Mouse (Mus musculus) lung, embryonic 15.5 days (tissue): ENCODE data around the gene Gm42669. TPM values are rescaled to one million over a fixed set of nuclear protein-coding genes. Genes with fewer than 3 reads are reported as not detected.

Experiments
- ATAC-seq: fragments of 200-750 bp; cut with Nextera tagmentation; 2 replicates; pipeline ENCODE4 v1.8.0; 2017; ENCODE audit warnings: moderate number of reproducible peaks, borderline replicate concordance; ENCODE audit not compliant: low FRiP score, low TSS enrichment; ENCODE audit errors: extremely low read depth
- H3K27ac ChIP-seq: fragments of 300-500 bp; sonication (generic); 2 replicates; pipeline ENCODE4 v1.5.1; 2015; ENCODE audit warnings: moderate library complexity, mild to moderate bottlenecking, inconsistent platforms
- H3K27me3 ChIP-seq: fragments of 300-500 bp; sonication (generic); 2 replicates; pipeline ENCODE4 v1.6.1; 2015; ENCODE audit warnings: inconsistent platforms
- H3K36me3 ChIP-seq: fragments of 300-500 bp; sonication (generic); 2 replicates; pipeline ENCODE4 v1.6.1; 2015; ENCODE audit warnings: inconsistent platforms
- H3K4me1 ChIP-seq: fragments of 300-500 bp; sonication (generic); 2 replicates; pipeline ENCODE4 v1.6.1; 2015; ENCODE audit warnings: inconsistent platforms
- H3K4me2 ChIP-seq: fragments of 300-500 bp; sonication (generic); 2 replicates; pipeline ENCODE4 v1.6.1; 2015; ENCODE audit warnings: inconsistent platforms, mild to moderate bottlenecking, moderate library complexity
- H3K4me3 ChIP-seq: fragments of 300-500 bp; sonication (generic); 2 replicates; pipeline ENCODE4 v1.5.1; 2015; ENCODE audit warnings: mild to moderate bottlenecking, inconsistent platforms
- H3K9ac ChIP-seq: fragments of 300-500 bp; sonication (generic); 2 replicates; pipeline ENCODE4 v1.6.1; 2015; ENCODE audit warnings: inconsistent platforms
- H3K9me3 ChIP-seq: fragments of 300-500 bp; sonication (generic); 2 replicates; pipeline ENCODE4 v1.6.1; 2016; ENCODE audit warnings: inconsistent platforms
- WGBS: fragments of 180-500 bp; shearing (Covaris S2); methylation state at CpG from one replicate; pipeline ENCODE4 v1.1.7; 2015; 5-methylcytosine and 5-hydroxymethylcytosine counted together
- polyA plus RNA-seq: library from polyadenylated mRNA; unstranded; fragments of >200 nt; fragmentation: Nextera tagmentation; extraction: Ambion mirVana; gene quantifications from 2 replicates; pipeline ENCODE4 v1.2.1, GENCODE M21; 2015

Gene Gm42669
- polyA plus RNA-seq, 1 experiment from 2014 or later = 0.36 TPM

GRCm38 (mm10) chr5:107497519-107498501, 9.6 kb upstream of the Gm42669 start:
- Histone ChIP-seq H3K9ac (no peak overlapping the region), H3K9me3 (no peaks in the 10 kb centered on the region), H3K4me1 (no peaks in the 10 kb centered on the region), H3K4me3 (no peak overlapping the region), H3K4me2 (no peak overlapping the region), H3K27me3 (no peaks in the 10 kb centered on the region), H3K36me3 (no peaks in the 10 kb centered on the region), H3K27ac (no peak overlapping the region)
- 72% methylated on average over 10 of the region's 10 CpGs for WGBS
- ATAC-seq = no peak

- no peak for ATAC-seq
- H3K9me3 ChIP-seq = no peaks in the 10 kb centered on the region
- H3K36me3 ChIP-seq = no peaks in the 10 kb centered on the region
- H3K27me3 ChIP-seq = no peaks in the 10 kb centered on the region
- no peaks in the 10 kb centered on the region for H3K4me1 ChIP-seq
- no peak overlapping the region for H3K4me3 ChIP-seq
- no peak overlapping the region for H3K9ac ChIP-seq
- 71% methylated on average over 5 of the region's 5 CpGs for WGBS
- H3K27ac ChIP-seq = no peak overlapping the region
- H3K4me2 ChIP-seq = no peak overlapping the region
Observed at GRCm38 (mm10) chr5:107498806-107499310, 8.6 kb upstream of the Gm42669 start.

GRCm38 (mm10) chr5:107499891-107500535, 7.4 kb upstream of the Gm42669 start:
- H3K4me3 ChIP-seq = no peak overlapping the region
- H3K9me3 ChIP-seq = no peaks in the 10 kb centered on the region
- H3K36me3 ChIP-seq = no peaks in the 10 kb centered on the region
- H3K4me1 ChIP-seq = no peaks in the 10 kb centered on the region
- H3K4me2 ChIP-seq = no peak overlapping the region
- no peak overlapping the region for H3K27ac ChIP-seq
- 72% methylated on average over 5 of the region's 5 CpGs for WGBS
- no peak overlapping the region for H3K9ac ChIP-seq
- no peak for ATAC-seq
- no peaks in the 10 kb centered on the region for H3K27me3 ChIP-seq

DNA sequence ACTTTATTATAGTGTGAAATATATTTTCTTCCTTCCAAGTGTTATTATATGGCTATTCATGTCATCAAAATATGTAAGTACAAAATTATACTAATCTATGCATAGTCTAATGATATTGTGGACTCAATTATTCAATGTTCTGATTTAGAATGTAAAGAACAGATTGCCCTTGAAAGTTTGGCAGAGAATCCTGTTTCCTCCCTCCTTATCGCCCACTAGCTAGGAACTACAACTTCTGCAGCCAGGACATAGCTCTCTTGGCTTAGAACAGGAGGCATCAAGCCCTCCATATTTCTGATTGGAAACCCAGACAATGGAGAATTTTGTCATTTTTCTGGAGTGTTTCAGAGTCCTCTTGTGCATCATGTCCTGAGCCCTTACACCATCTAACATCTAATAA, 6.7 kb upstream of the Gm42669 start:
- no peak for ATAC-seq
- Histone ChIP-seq H3K4me2 (no peak overlapping the region), H3K9me3 (no peaks in the 10 kb centered on the region), H3K4me1 (no peaks in the 10 kb centered on the region), H3K36me3 (no peaks in the 10 kb centered on the region), H3K27ac (no peak overlapping the region), H3K9ac (no peak overlapping the region), H3K4me3 (no peak overlapping the region), H3K27me3 (no peaks in the 10 kb centered on the region)
- 85% methylated on average over 1 of the region's 1 CpGs for WGBS

GRCm38 (mm10) chr5:107510503-107510902, 3.1 kb downstream of the Gm42669 start:
- no peaks in the 10 kb centered on the region for H3K4me1 ChIP-seq
- no peak overlapping the region for H3K4me3 ChIP-seq
- no peak overlapping the region for H3K27ac ChIP-seq
- H3K9me3 ChIP-seq = no peaks in the 10 kb centered on the region
- WGBS = 77% methylated on average over 10 of the region's 10 CpGs
- H3K4me2 ChIP-seq = no peak overlapping the region
- H3K9ac ChIP-seq = no peak overlapping the region
- ATAC-seq = no peak
- no peaks in the 10 kb centered on the region for H3K27me3 ChIP-seq
- H3K36me3 ChIP-seq = no peaks in the 10 kb centered on the region

- ATAC-seq = no peak
- H3K4me2 ChIP-seq = no peak overlapping the region
- H3K4me3 ChIP-seq = no peak overlapping the region
- WGBS = 37% methylated on average over 2 of the region's 2 CpGs
- no peaks in the 10 kb centered on the region for H3K27me3 ChIP-seq
- H3K36me3 ChIP-seq = no peaks in the 10 kb centered on the region
- no peak overlapping the region for H3K27ac ChIP-seq
- no peaks in the 10 kb centered on the region for H3K4me1 ChIP-seq
- H3K9ac ChIP-seq = no peak overlapping the region
- H3K9me3 ChIP-seq = no peaks in the 10 kb centered on the region
Observed at GRCm38 (mm10) chr5:107511326-107511725, 3.9 kb downstream of the Gm42669 start.

DNA sequence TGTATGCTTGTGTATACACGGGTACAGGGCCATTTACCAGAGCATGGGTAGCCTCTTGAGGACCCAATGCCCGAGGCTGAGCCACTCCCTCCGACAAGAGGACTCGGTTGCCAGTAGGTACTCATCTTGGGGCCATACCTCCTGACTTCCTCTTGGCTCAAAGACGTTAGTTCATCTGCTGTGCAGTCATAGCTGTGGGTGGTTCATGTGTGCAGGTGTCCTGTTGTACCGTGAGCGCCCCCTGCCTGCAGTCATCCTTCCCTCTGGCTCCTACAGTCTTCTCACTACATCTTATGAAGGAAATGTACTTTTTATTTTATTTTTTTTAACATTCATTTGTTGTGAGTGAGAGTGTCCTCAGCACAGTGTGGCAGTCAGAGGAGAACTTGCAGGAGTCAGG, 6.2 kb downstream of the Gm42669 start:
- Histone ChIP-seq H3K4me3 (no peak overlapping the region), H3K27me3 (no peaks in the 10 kb centered on the region), H3K36me3 (no peaks in the 10 kb centered on the region), H3K9ac (no peak overlapping the region), H3K27ac (no peak overlapping the region), H3K4me2 (no peak overlapping the region), H3K4me1 (no peaks in the 10 kb centered on the region), H3K9me3 (no peaks in the 10 kb centered on the region)
- no peak; the same call in 1 of the 2 replicates for ATAC-seq
- 42% methylated on average over 7 of the region's 7 CpGs for WGBS

- no peak overlapping the region for H3K9ac ChIP-seq
- no peak overlapping the region for H3K4me3 ChIP-seq
- H3K4me1 ChIP-seq = no peaks in the 10 kb centered on the region
- no peak for ATAC-seq
- no peaks in the 10 kb centered on the region for H3K9me3 ChIP-seq
- 89% methylated on average over 3 of the region's 3 CpGs for WGBS
- no peak overlapping the region for H3K27ac ChIP-seq
- no peaks in the 10 kb centered on the region for H3K27me3 ChIP-seq
- H3K36me3 ChIP-seq = no peaks in the 10 kb centered on the region
- no peak overlapping the region for H3K4me2 ChIP-seq
Observed at GRCm38 (mm10) chr5:107515453-107515852, 8.0 kb downstream of the Gm42669 start.

- no peak overlapping the region for H3K27ac ChIP-seq
- H3K9me3 ChIP-seq = no peaks in the 10 kb centered on the region
- H3K36me3 ChIP-seq = no peaks in the 10 kb centered on the region
- ATAC-seq = no peak
- H3K4me3 ChIP-seq = no peak overlapping the region
- WGBS = 93% methylated on average over 1 of the region's 1 CpGs
- no peak overlapping the region for H3K4me2 ChIP-seq
- H3K9ac ChIP-seq = no peak overlapping the region
- H3K27me3 ChIP-seq = no peaks in the 10 kb centered on the region
- H3K4me1 ChIP-seq = no peaks in the 10 kb centered on the region
Observed at GRCm38 (mm10) chr5:107516087-107516486, 8.7 kb downstream of the Gm42669 start.

- H3K4me2 ChIP-seq = no peak overlapping the region
- H3K4me1 ChIP-seq = no peaks in the 10 kb centered on the region
- no peaks in the 10 kb centered on the region for H3K36me3 ChIP-seq
- no peaks in the 10 kb centered on the region for H3K27me3 ChIP-seq
- no peak overlapping the region for H3K9ac ChIP-seq
- no peak for ATAC-seq
- no peak overlapping the region for H3K4me3 ChIP-seq
- no peak overlapping the region for H3K27ac ChIP-seq
- H3K9me3 ChIP-seq = no peaks in the 10 kb centered on the region
- 83% methylated on average over 4 of the region's 4 CpGs for WGBS
Observed at GRCm38 (mm10) chr5:107518602-107519001, 11.2 kb downstream of the Gm42669 start.

GRCm38 (mm10) chr5:107521386-107521785, 14.0 kb downstream of the Gm42669 start:
- WGBS = 82% methylated on average over 6 of the region's 6 CpGs
- Histone ChIP-seq H3K4me2 (no peak overlapping the region), H3K9me3 (no peaks in the 10 kb centered on the region), H3K4me3 (no peak overlapping the region), H3K27me3 (no peaks in the 10 kb centered on the region), H3K9ac (no peak overlapping the region), H3K4me1 (no peaks in the 10 kb centered on the region), H3K27ac (no peak overlapping the region), H3K36me3 (no peaks in the 10 kb centered on the region)
- no peak for ATAC-seq

GRCm38 (mm10) chr5:107521897-107522296, 14.5 kb downstream of the Gm42669 start:
- H3K36me3 ChIP-seq = no peaks in the 10 kb centered on the region
- no peaks in the 10 kb centered on the region for H3K4me1 ChIP-seq
- H3K27ac ChIP-seq = no peak overlapping the region
- no peak overlapping the region for H3K4me3 ChIP-seq
- no peaks in the 10 kb centered on the region for H3K27me3 ChIP-seq
- ATAC-seq = no peak
- H3K9me3 ChIP-seq = no peaks in the 10 kb centered on the region
- no peak overlapping the region for H3K4me2 ChIP-seq
- 66% methylated on average over 7 of the region's 7 CpGs for WGBS
- no peak overlapping the region for H3K9ac ChIP-seq
